Mouse (Mus musculus): ENCODE data around the gene Scgb1b20. TPM values are rescaled to one million over a fixed set of nuclear protein-coding genes. Genes with fewer than 3 reads are reported as not detected.
"Not testable (repeated sequence)": the region's sequence is repeated elsewhere in the genome, so short reads cannot be mapped to it uniquely, and the experiment has no call there.

Gene Scgb1b20
- polyA plus RNA-seq (2016; fragmentation: Nextera tagmentation; extraction: Ambion mirVana) = not detected in 2 replicates

GRCm38 (mm10) chr7:33372934-33373333, at the start of gene Scgb1b20:
TSS of gene Scgb1b20 (plus strand) at chr7:33373234.
- H3K4me3 ChIP-seq; DNase-seq (ENCODE audit: low spot score); H3K27me3 ChIP-seq (ENCODE audit: insufficient read depth, poor library complexity, severe bottlenecking); H3K4me1 ChIP-seq; H3K27ac ChIP-seq; H3K9me3 ChIP-seq; H3K36me3 ChIP-seq: not testable (repeated sequence)
- WGBS = 73% methylated on average over 4 of the region's 4 CpGs

GRCm38 (mm10) chr7:33366222-33366621, 6.8 kb upstream of the Scgb1b20 start, which contains the start of gene Scgb2b20:
TSS of gene Scgb2b20 (minus strand) at chr7:33366322.
- not testable (repeated sequence) for H3K27me3 ChIP-seq (ENCODE audit: insufficient read depth, poor library complexity, severe bottlenecking)

GRCm38 (mm10) chr7:33399749-33400148, 26.7 kb downstream of the Scgb1b20 start:
- peaks cover 24% of the 10 kb centered on the region for H3K9me3 ChIP-seq
- H3K27me3 ChIP-seq (ENCODE audit: insufficient read depth, poor library complexity, severe bottlenecking); H3K36me3 ChIP-seq: not testable (repeated sequence)

More at GRCm38 (mm10) chr7:33366222-33366621, 6.8 kb upstream of the Scgb1b20 start, which contains the start of gene Scgb2b20:
- not testable (repeated sequence) for H3K36me3 ChIP-seq; H3K4me3 ChIP-seq; H3K9me3 ChIP-seq; H3K27ac ChIP-seq; H3K4me1 ChIP-seq; DNase-seq (ENCODE audit: low spot score)
- 83% methylated on average over 2 of the region's 2 CpGs for WGBS

GRCm38 (mm10) chr7:33401650-33402049, 28.6 kb downstream of the Scgb1b20 start:
- Histone ChIP-seq H3K27ac (no peak overlapping the region), H3K9me3 (peaks cover 24% of the 10 kb centered on the region), H3K36me3 (no peaks in the 10 kb centered on the region), H3K4me1 (no peaks in the 10 kb centered on the region), H3K4me3 (no peak overlapping the region), H3K27me3 (ENCODE audit: insufficient read depth, poor library complexity, severe bottlenecking) (no peaks in the 10 kb centered on the region)
- WGBS = 86% methylated on average over 1 of the region's 1 CpGs
- DNase-seq (ENCODE audit: low spot score) = no peak

More at GRCm38 (mm10) chr7:33399749-33400148, 26.7 kb downstream of the Scgb1b20 start:
- not testable (repeated sequence) for H3K4me3 ChIP-seq; H3K27ac ChIP-seq; H3K4me1 ChIP-seq; DNase-seq (ENCODE audit: low spot score)

- H3K27me3 ChIP-seq (ENCODE audit: insufficient read depth, poor library complexity, severe bottlenecking); H3K27ac ChIP-seq; H3K4me1 ChIP-seq; H3K36me3 ChIP-seq; DNase-seq (ENCODE audit: low spot score); H3K9me3 ChIP-seq; H3K4me3 ChIP-seq: not testable (repeated sequence)
- 58% methylated on average over 1 of the region's 1 CpGs for WGBS
These were observed 36.6 kb downstream of the Scgb1b20 start for GRCm38 (mm10) chr7:33409681-33410080.

Other genes starting within 250 kb of the Scgb1b20 start
- gene Scgb2b18, start 199.4 kb upstream of the Scgb1b20 start, polyA plus RNA-seq (2016; fragmentation: Nextera tagmentation; extraction: Ambion mirVana) = not detected in 2 replicates
- not detected in 2 replicates for gene Scgb1b18, start 187.7 kb upstream of the Scgb1b20 start, polyA plus RNA-seq (2016; fragmentation: Nextera tagmentation; extraction: Ambion mirVana)
- gene Scgb2b19, start 92.9 kb upstream of the Scgb1b20 start, polyA plus RNA-seq (2016; fragmentation: Nextera tagmentation; extraction: Ambion mirVana) = not detected in 2 replicates
- not detected in 2 replicates for gene Scgb1b19, start 85.9 kb upstream of the Scgb1b20 start, polyA plus RNA-seq (2016; fragmentation: Nextera tagmentation; extraction: Ambion mirVana)
- not detected in 2 replicates for gene Scgb2b20, start 6.9 kb upstream of the Scgb1b20 start, polyA plus RNA-seq (2016; fragmentation: Nextera tagmentation; extraction: Ambion mirVana)
- gene Scgb2b21, start 147.2 kb downstream of the Scgb1b20 start, polyA plus RNA-seq (2016; fragmentation: Nextera tagmentation; extraction: Ambion mirVana) = not detected in 2 replicates

Data from heart, embryonic 10.5 days (tissue).